Mouse (Mus musculus): Measurements from ENCODE around the gene Ensa. TPM values are rescaled to one million over a fixed set of nuclear protein-coding genes. Genes with fewer than 3 reads are reported as not detected.
"Not testable (repeated sequence)": the region's sequence is repeated elsewhere in the genome, so short reads cannot be mapped to it uniquely, and the experiment has no call there.

Gene Ensa
- total RNA-seq (2017), result 106 and 109 TPM in 2 replicates

DNA sequence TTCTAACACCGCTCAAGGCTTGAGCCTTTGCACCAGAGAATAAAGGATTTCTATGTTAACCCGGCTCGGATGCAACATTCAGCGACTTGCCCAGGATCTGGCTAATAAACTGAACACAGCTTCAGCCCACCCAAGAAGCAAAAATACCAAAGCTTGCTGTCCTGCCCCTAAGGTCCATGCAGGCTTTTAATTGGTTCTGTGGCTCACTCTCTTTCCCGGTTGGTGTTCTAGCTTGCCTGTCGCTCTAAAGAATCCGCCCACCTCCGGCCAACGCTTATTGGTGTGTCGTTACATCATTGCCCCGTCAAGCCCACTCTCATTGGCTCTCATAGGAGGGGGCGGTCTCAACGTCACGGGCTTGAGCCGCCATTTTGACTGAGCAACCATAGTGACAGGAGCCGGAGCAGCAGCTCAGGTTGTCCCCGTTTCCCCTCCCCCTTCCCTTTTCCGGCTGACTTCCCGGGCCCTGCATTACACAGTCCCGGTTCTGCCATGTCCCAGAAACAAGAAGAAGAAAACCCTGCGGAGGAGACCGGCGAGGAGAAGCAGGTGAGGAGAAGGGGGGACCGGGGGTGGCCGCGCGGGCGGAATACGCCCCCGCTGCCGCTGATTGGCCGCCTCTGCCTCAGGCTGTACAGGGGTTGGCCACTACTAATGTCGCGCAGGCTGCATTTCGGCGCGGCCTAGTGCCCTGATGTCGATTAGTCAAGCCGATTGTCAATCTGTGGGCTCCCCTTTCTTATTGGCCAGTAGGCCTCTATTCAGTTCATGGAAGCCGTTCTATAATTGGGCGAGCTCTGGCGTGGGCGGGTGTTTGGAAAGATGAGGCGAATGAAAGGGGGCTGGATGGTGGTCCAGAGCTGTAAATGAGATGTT, at the start of gene Ensa:
Gene Ensa (plus strand): TSS at position 366 of the 876 bp plus-strand sequence.
- ATAC-seq (replicated peaks in 1 of 2; ENCODE audit: insufficient read depth in 1 of 2, low FRiP score in 2 of 2, low TSS enrichment in 1 of 2, low read depth in 1 of 2, poor library complexity in 2 of 2, severe bottlenecking in 2 of 2), result peak; percentile 94 to 96

DNA sequence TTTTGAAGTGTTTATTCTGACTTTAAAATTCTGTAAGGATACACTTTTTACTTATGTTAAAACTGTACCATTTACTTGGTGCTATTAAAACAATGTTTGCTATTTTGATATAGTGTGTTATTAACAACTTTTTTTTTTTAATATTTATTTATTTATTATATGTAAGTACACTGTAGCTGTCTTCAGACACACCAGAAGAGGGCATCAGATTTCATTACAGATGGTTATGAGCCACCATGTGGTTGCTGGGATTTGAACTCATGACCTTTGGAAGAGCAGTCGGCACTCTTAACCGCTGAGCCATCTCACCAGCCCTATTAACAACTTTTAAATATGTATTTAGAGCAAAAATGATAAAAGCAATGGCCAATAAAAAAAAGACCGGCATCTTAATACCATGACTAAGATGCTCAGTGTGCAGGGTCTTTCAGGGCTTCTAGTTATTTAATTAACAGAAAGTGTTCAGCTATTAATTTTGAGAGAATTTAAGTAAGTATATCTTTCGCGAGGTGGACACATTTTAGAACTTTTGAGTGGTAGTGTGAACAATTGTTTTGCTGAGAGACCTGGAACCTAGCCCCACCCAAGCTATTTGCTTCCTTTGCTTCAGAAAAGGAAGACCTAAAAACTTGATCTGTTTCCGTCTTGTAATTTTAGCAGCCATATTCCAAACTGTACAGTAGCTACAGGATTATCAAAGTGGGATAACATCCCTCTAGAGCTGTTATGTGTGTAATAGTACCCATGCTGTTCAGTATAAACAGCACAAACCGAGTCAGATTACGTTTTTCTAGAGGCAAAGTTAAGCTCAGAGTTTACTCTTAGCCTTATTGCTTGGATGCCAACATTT, 36.8 kb upstream of the Ensa start:
- ATAC-seq (replicated peaks in 1 of 2; ENCODE audit: insufficient read depth in 1 of 2, low FRiP score in 2 of 2, low TSS enrichment in 1 of 2, low read depth in 1 of 2, poor library complexity in 2 of 2, severe bottlenecking in 2 of 2), result peak in 1 of 2 experiments; percentile 12; a peak in 2 of 4 replicates

- ATAC-seq (replicated peaks in 1 of 2; ENCODE audit: insufficient read depth in 1 of 2, low FRiP score in 2 of 2, low TSS enrichment in 1 of 2, low read depth in 1 of 2, poor library complexity in 2 of 2, severe bottlenecking in 2 of 2), result peak; percentile 100
These were observed 36.1 kb upstream of the Ensa start, which contains the start of gene Golph3l for GRCm38 (mm10) chr3:95588604-95589086. Gene Golph3l, plus strand, starts transcription at chr3:95588934.

DNA sequence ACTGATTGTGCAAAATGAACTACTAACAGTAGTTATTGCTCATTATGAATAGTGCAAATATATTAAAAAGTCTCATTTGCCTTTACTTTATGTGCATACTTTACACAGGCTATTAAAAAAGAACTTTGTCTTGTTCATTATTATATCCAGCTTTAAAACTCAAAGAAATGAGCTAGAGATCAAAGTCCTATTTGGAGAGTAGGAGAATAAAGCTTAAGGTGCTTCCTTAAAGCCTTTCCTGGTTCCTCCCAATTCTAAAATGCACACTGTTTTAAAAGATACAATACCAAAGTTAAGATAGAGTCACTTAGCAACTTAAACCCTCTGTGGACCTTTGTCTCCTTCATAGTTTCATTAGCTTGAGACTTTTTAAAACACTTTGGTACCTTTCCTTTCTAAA, 26.1 kb upstream of the Ensa start:
- no peak for ATAC-seq (replicated peaks in 1 of 2; ENCODE audit: insufficient read depth in 1 of 2, low FRiP score in 2 of 2, low TSS enrichment in 1 of 2, low read depth in 1 of 2, poor library complexity in 2 of 2, severe bottlenecking in 2 of 2)

- ATAC-seq (replicated peaks in 1 of 2; ENCODE audit: insufficient read depth in 1 of 2, low FRiP score in 2 of 2, low TSS enrichment in 1 of 2, low read depth in 1 of 2, poor library complexity in 2 of 2, severe bottlenecking in 2 of 2), result no peak
These were observed 23.5 kb upstream of the Ensa start for GRCm38 (mm10) chr3:95601287-95601686.

- ATAC-seq (replicated peaks in 1 of 2; ENCODE audit: insufficient read depth in 1 of 2, low FRiP score in 2 of 2, low TSS enrichment in 1 of 2, low read depth in 1 of 2, poor library complexity in 2 of 2, severe bottlenecking in 2 of 2), result no peak
These were observed 18.7 kb upstream of the Ensa start for GRCm38 (mm10) chr3:95606096-95606495.

DNA sequence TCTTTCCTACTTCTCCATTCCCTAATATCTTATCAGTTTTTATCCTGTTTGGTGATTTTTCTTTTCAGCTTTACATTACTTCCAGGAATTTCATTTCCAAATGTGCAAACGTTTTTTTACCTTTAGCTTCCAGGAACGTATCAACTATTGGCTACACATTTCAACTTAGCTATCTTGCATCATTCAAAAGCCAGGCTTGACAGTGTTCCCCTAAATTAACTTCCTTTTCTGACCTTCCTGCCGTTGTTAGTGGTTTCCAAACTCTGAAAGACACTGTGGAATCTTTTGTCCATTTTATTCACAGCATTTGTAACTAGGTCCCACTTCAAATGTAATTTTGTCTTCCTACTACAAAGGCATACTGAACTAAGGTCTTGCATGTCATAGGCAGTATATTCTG, 15.6 kb upstream of the Ensa start:
- ATAC-seq (replicated peaks in 1 of 2; ENCODE audit: insufficient read depth in 1 of 2, low FRiP score in 2 of 2, low TSS enrichment in 1 of 2, low read depth in 1 of 2, poor library complexity in 2 of 2, severe bottlenecking in 2 of 2), result no peak

DNA sequence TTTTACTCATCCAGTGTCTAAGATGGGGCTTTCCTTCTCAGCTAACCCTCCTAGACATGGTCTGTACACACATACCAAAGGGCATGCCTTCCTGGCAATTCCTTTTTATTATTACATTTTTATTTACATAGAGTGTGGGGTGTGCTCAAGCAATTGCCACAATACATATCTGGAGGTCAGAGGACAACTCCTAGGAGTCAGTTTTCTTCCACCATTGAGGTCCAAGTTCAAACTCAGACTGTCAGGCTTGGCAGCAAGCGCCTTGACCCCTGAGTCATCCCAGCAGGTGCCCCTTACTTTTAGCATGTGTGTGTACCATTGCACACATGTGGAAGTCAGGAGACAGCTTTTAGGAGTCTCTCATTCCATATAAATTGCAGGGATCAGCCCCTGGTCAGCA, 10.8 kb upstream of the Ensa start:
- no peak for ATAC-seq (replicated peaks in 1 of 2; ENCODE audit: insufficient read depth in 1 of 2, low FRiP score in 2 of 2, low TSS enrichment in 1 of 2, low read depth in 1 of 2, poor library complexity in 2 of 2, severe bottlenecking in 2 of 2)

DNA sequence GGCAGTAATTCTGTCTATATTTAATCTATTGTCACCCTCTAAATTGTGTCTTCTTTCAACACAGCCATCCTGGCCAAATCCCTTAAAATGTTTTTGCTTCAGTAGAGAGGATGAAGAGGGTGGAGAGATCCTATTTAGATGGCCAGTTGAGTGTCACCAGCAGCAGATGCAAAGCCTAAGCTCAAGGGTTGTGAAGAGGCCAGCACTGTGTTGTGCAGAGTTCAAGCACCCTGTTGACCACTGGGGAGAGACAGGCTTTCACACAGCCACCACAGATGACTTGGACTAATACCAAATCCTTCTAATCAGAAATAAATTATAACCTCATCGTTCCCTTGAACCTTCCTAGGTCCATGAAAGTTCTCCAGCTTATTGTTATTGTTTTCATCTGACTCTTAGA, 6.3 kb upstream of the Ensa start:
- ATAC-seq (replicated peaks in 1 of 2; ENCODE audit: insufficient read depth in 1 of 2, low FRiP score in 2 of 2, low TSS enrichment in 1 of 2, low read depth in 1 of 2, poor library complexity in 2 of 2, severe bottlenecking in 2 of 2), result no peak

- no peak for ATAC-seq (replicated peaks in 1 of 2; ENCODE audit: insufficient read depth in 1 of 2, low FRiP score in 2 of 2, low TSS enrichment in 1 of 2, low read depth in 1 of 2, poor library complexity in 2 of 2, severe bottlenecking in 2 of 2)
These were observed 3.6 kb upstream of the Ensa start for GRCm38 (mm10) chr3:95621241-95621640.

- ATAC-seq (replicated peaks in 1 of 2; ENCODE audit: insufficient read depth in 1 of 2, low FRiP score in 2 of 2, low TSS enrichment in 1 of 2, low read depth in 1 of 2, poor library complexity in 2 of 2, severe bottlenecking in 2 of 2), result not testable (repeated sequence)
These were observed 2.4 kb upstream of the Ensa start for GRCm38 (mm10) chr3:95622421-95622820.

DNA sequence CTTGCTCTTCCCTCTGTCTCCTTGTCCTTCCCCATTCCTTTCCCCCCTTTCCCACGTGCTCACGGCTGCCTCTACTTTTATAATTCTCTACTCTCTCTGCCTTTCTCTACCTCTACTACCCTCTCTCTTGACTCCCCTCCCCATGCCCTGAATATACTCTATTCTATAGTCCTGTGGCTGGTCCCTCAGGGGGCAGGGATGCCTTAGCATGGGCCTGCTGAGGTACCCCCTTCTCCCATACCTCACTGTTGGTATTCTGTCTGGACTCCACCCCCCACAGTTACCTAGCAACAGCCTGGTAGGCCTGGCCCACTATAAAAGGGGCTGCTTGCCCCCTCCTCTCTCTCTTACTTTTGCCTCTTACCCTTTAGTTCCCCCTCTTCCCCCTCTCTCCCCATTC, 1.2 kb upstream of the Ensa start:
- ATAC-seq (replicated peaks in 1 of 2; ENCODE audit: insufficient read depth in 1 of 2, low FRiP score in 2 of 2, low TSS enrichment in 1 of 2, low read depth in 1 of 2, poor library complexity in 2 of 2, severe bottlenecking in 2 of 2), result no peak

DNA sequence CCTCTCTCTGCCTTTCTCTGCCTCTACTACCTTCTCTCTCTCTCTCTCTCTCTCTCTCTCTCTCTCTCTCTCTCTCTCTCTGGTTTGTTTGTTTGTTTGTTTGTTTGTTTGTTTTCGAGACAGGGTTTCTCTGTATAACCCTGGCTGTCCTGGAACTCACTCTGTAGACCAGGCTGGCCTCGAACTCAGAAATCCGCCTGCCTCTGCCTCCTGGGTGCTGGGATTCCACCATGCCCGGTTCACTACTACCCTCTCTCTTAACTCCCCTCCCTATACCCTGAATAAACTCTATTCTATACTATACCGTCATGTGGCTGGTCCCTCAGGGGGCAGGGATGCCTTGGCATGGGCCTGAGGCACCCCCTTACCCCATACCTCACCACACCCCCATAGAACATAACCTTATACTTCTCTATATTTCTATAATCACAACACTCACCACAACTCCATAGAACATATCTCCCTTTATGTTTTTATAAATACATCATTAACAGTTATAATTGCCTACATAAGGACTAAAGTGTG, 740 bp upstream of the Ensa start:
- ATAC-seq (replicated peaks in 1 of 2; ENCODE audit: insufficient read depth in 1 of 2, low FRiP score in 2 of 2, low TSS enrichment in 1 of 2, low read depth in 1 of 2, poor library complexity in 2 of 2, severe bottlenecking in 2 of 2), result not testable (repeated sequence)

DNA sequence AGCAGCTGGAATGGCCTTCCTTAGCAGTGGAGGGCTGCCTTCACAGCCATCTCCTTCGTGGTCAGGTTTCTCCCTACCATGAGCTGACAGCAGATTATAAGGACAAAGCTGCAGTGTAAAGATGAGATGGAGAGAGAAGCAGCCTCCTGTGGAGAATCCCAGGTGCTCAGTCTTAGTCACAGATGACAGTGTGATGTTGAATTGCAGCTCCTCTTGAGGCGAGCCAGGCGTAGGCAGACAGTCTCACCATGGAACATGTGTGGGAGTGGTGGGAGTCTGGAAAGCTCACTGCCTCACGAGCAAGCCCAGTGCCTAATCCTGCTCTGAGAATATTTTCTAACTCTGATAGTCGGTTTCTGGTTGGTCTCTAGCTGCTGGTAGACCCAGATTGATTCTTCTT, 3.0 kb downstream of the Ensa start:
- no peak for ATAC-seq (replicated peaks in 1 of 2; ENCODE audit: insufficient read depth in 1 of 2, low FRiP score in 2 of 2, low TSS enrichment in 1 of 2, low read depth in 1 of 2, poor library complexity in 2 of 2, severe bottlenecking in 2 of 2)

GRCm38 (mm10) chr3:95629755-95630154, 5.0 kb downstream of the Ensa start:
- no peak for ATAC-seq (replicated peaks in 1 of 2; ENCODE audit: insufficient read depth in 1 of 2, low FRiP score in 2 of 2, low TSS enrichment in 1 of 2, low read depth in 1 of 2, poor library complexity in 2 of 2, severe bottlenecking in 2 of 2)

DNA sequence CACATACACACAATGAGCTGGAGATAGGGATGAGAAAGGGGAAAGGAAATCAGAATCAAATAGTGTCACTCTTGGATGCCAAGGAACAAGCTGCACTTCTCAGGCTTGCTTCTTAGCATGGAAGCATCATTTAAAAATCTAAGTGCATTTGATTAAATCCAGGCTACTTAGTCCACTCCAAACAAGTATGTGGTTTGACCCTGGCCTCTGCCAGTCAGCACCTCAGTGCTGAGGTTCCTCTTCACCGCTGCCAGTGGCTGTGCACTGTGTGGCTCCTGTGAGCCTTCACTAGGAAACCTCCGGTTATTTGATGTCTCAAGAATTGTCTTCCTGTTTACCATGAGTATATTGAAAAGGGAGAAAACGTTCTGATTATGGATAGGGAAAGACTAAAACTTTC, 6.1 kb downstream of the Ensa start:
- no peak for ATAC-seq (replicated peaks in 1 of 2; ENCODE audit: insufficient read depth in 1 of 2, low FRiP score in 2 of 2, low TSS enrichment in 1 of 2, low read depth in 1 of 2, poor library complexity in 2 of 2, severe bottlenecking in 2 of 2)

DNA sequence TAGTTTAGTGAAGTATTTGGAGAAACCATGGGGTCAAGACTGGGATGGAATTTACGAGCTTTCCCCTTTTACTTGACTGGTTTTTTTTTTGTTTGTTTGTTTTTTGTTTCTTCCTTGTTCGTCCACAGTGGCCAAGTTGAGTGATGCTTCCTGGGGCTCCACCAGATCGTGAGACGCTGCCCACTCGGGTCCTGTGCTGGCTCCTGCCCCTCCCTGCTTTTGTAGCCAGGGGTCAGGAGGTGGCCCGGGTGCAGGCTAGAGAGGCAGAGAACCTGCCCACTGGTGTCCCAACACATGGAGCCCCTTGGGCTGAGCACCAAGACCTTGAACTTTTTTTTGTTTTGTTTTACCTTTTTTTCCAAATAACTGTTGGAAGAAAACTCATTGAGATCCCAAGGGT, 6.5 kb downstream of the Ensa start:
- no peak for ATAC-seq (replicated peaks in 1 of 2; ENCODE audit: insufficient read depth in 1 of 2, low FRiP score in 2 of 2, low TSS enrichment in 1 of 2, low read depth in 1 of 2, poor library complexity in 2 of 2, severe bottlenecking in 2 of 2)

Data from hematopoietic stem cell, adult 5-6 weeks (primary cell).